ENCODE assay signal across 12 mouse cellular contexts in the genomic region with DNA sequence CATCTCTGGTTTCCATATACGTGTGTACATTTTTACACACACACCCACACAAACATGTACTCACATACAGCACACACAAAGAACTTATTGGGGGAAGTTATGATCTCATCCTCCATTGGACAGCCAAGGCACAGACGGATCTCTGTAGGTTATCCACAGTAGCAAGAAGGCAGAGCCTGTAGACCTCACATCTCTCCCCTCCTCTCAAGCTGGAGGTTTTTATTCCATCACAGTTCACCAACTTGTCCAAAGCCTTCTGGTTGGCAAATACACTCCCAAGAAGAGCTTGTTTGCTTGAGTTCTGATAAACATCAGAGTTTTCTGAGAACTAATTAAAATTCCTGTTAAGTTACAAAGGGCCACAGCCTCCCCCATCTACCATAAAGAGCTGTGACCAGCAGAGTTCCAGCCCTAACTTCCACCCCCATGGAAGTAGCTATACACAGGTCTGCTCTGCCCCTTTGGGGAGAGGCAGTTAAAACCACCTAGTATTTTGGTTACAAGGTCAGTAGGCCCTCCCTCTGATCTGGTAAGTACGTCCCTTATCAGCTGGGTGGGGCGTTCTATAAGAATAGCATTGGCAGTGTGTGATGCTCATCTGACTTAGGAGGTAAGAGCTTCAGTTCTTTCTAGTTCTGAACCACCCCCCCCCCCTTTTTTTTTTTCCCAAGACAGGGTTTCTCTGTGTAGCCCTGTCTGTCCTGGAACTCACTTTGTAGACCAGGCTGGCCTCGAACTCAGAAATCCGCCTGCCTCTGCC. TPM values are rescaled to one million over a fixed set of nuclear protein-coding genes. Genes with fewer than 3 reads are reported as not detected.
A peak's percentile ranks its signal among the peaks of the same experiment; 100 is the strongest.
DNase-seq lines count a peak whose midpoint lies in the region; ATAC-seq and TF ChIP-seq lines count a peak whose summit lies in the region.
"Had no signal": no experiment of that assay in that cellular context is flagged by ENCODE, and none has a peak within 500 bp of the region (broad histone marks: within the 10 kb centered on the region; RNA-seq: fewer than 3 reads in every experiment).

No protein-coding gene starts in this region.

- H3K36me3 ChIP-seq in heart, adult 2 months (ENCODE audit: control insufficient read depth, insufficient read depth, low read length), result peaks cover 20% of the 10 kb centered on the region
- H3K36me3 ChIP-seq in kidney, embryonic 14.5 days (ENCODE audit: control insufficient read depth, insufficient read depth, low read length), result no peaks in the 10 kb centered on the region
- 0 out of 2 replicates have a peak, but pooled peaks cover 4% of the 10 kb centered on the region for H3K36me3 ChIP-seq in liver, postnatal 0 days (replicated peaks; ENCODE audit: insufficient read depth, low read length)

- H3K4me3 ChIP-seq in heart, adult 2 months, result no peak overlapping the region
- no peak overlapping the region for H3K4me3 ChIP-seq in kidney, embryonic 14.5 days (ENCODE audit: low read length)
- no peak overlapping the region for H3K4me3 ChIP-seq in liver, postnatal 0 days (ENCODE audit: low read depth, low read length)

- WGBS in heart, adult 2 months, result 70% methylated on average over 6 of the region's 6 CpGs
- WGBS in kidney, embryonic 14.5 days, result 80% methylated on average over 6 of the region's 6 CpGs
- 68% methylated on average over 6 of the region's 6 CpGs for WGBS in liver, postnatal 0 days (ENCODE audit: insufficient replicate concordance)

- no peak for TF ChIP-seq EP300 in heart, adult 2 months (IDR thresholded peaks at IDR 0.05; ENCODE audit: insufficient read depth, low read depth, low read length)
- no peak for TF ChIP-seq EP300 in liver, postnatal 0 days (IDR thresholded peaks at IDR 0.05; ENCODE audit: low read depth)

- peaks cover 34% of the 10 kb centered on the region for H3K4me1 ChIP-seq in heart, adult 2 months (ENCODE audit: control insufficient read depth, insufficient read depth, low read length)
- peaks cover 30% of the 10 kb centered on the region for H3K4me1 ChIP-seq in kidney, embryonic 14.5 days (ENCODE audit: control insufficient read depth, insufficient read depth, low read length)
- peaks cover 48% of the 10 kb centered on the region for H3K4me1 ChIP-seq in liver, postnatal 0 days (ENCODE audit: insufficient read depth)

- H3K79me2 ChIP-seq in heart, adult 2 months (replicated peaks; ENCODE audit: control insufficient read depth, insufficient read depth, low read length), result 0 out of 2 replicates have a peak, but pooled peaks cover 2% of the 10 kb centered on the region

- no peaks in the 10 kb centered on the region for H3K27me3 ChIP-seq in heart, adult 2 months (ENCODE audit: control insufficient read depth, insufficient read depth, low read length)
- H3K27me3 ChIP-seq in kidney, embryonic 14.5 days (ENCODE audit: control insufficient read depth, insufficient read depth, low read length), result no peaks in the 10 kb centered on the region
- H3K27me3 ChIP-seq in liver, postnatal 0 days (ENCODE audit: insufficient read depth, low read length), result no peaks in the 10 kb centered on the region

- no peak overlapping the region for H3K4me2 ChIP-seq in kidney, embryonic 14.5 days (replicated peaks; ENCODE audit: low read depth, low read length)
- no peak overlapping the region for H3K4me2 ChIP-seq in liver, postnatal 0 days (ENCODE audit: low read depth, low read length)

- no peak for DNase-seq in heart, adult 2 months
- DNase-seq in heart, postnatal 36 days, result no peak
- no peak for DNase-seq in kidney, adult 9 months
- no peak for DNase-seq in liver, postnatal 0 days
- DNase-seq in gastrocnemius, adult 8-10 months (ENCODE audit: low spot score in 2 of 2), result no peak
- DNase-seq in left cerebral cortex, postnatal 36 days (ENCODE audit: low spot score in 2 of 2), result no peak
- DNase-seq: adrenal gland, adult 2 months; cerebellum, adult 9-11 months; thymus, postnatal 4 days had no signal

- ATAC-seq in kidney, embryonic 14.5 days (ENCODE audit: low FRiP score, low TSS enrichment), result no peak
- peak; percentile 45; the same call in 1 of the 2 replicates for ATAC-seq in common myeloid progenitor, adult 5-6 weeks (replicated peaks; ENCODE audit: low read depth, poor library complexity, severe bottlenecking)
- peak; percentile 47 for ATAC-seq in liver, postnatal 0 days

- no peaks in the 10 kb centered on the region for H3K9me3 ChIP-seq in kidney, embryonic 14.5 days (ENCODE audit: control insufficient read depth, low read length)
- no peaks in the 10 kb centered on the region for H3K9me3 ChIP-seq in liver, postnatal 0 days (ENCODE audit: low read length)

- TF ChIP-seq CTCF in heart, adult 2 months (IDR thresholded peaks at IDR 0.05), result no peak
- TF ChIP-seq CTCF in liver, postnatal 0 days (IDR thresholded peaks at IDR 0.05; ENCODE audit: low read depth), result no peak

- H3K27ac ChIP-seq in heart, adult 2 months, result peak overlapping the region; percentile 93
- H3K27ac ChIP-seq in kidney, embryonic 14.5 days (ENCODE audit: low read depth, low read length), result 0 out of 2 replicates have a peak overlapping the region, but pooled peaks have one; percentile 80
- H3K27ac ChIP-seq in liver, postnatal 0 days (ENCODE audit: low read depth), result 0 out of 2 replicates have a peak overlapping the region, but pooled peaks have one; percentile 36
- H3K27ac ChIP-seq: macrophage had no signal

- intact Hi-C loops in heart, adult 2 months (cut with DNase I), result loop anchor here (2.0 kb wide), 3 partner anchors 17 to 33 kb away; partner anchors contain the start of gene Pkig
- intact Hi-C loops in heart, postnatal 36 days (cut with DNase I), result no loop called here
- intact Hi-C loops in left cerebral cortex, postnatal 36 days (cut with DNase I), result no loop called here

- H3K9ac ChIP-seq in heart, adult 2 months (ENCODE audit: low read depth, low read length), result no peak overlapping the region
- H3K9ac ChIP-seq in kidney, embryonic 14.5 days (ENCODE audit: low read depth, low read length), result no peak overlapping the region
- H3K9ac ChIP-seq in liver, postnatal 0 days (replicated peaks), result no peak overlapping the region

- no peak for TF ChIP-seq POLR2A in heart, adult 2 months (IDR thresholded peaks at IDR 0.05; ENCODE audit: insufficient read depth, low read depth, low read length)

RNA-seq across cellular contexts. Expression of gene Pkig, which starts 33.8 kb away (rescaled TPM):
- 100 to 1,000 TPM; 214 to 237 TPM for total RNA-seq in heart, adult 2 months (2021)
- polyA plus RNA-seq in heart, adult 2 months (2012; rRNA removed), result 344 and 361 TPM in 2 replicates
- 100 to 1,000 TPM; 221 to 229 TPM for total RNA-seq in heart, postnatal 36 days (2021)
- 187 and 203 TPM in 2 replicates for polyA plus RNA-seq in kidney, embryonic 14.5 days (2014; fragmentation: Nextera tagmentation; extraction: Ambion mirVana)
- 44.8 and 45.5 TPM in 2 replicates for total RNA-seq in common myeloid progenitor, adult 5-6 weeks (2017)
- 84.9 and 85.0 TPM in 2 replicates for polyA plus RNA-seq in liver, postnatal 0 days (2015; fragmentation: Nextera tagmentation; extraction: Ambion mirVana)
- 100 to 1,000 TPM; 102 to 111 (median 107) TPM for total RNA-seq in gastrocnemius, adult 8-10 months (2022)
- total RNA-seq in left cerebral cortex, postnatal 36 days (2021), result 100 to 1,000 TPM; 135 to 144 TPM

RNA-seq across cellular contexts. Expression of gene Serinc3, which starts 47.1 kb away (rescaled TPM):
- 100 to 1,000 TPM; 294 to 351 TPM for total RNA-seq in heart, adult 2 months (2021)
- polyA plus RNA-seq in heart, adult 2 months (2012; rRNA removed), result 264 and 414 TPM in 2 replicates
- total RNA-seq in heart, postnatal 36 days (2021), result 100 to 1,000 TPM; 316 to 421 TPM
- 35.4 and 43.0 TPM in 2 replicates for polyA plus RNA-seq in kidney, embryonic 14.5 days (2014; fragmentation: Nextera tagmentation; extraction: Ambion mirVana)
- total RNA-seq in common myeloid progenitor, adult 5-6 weeks (2017), result 646 and 682 TPM in 2 replicates
- 79.9 and 92.7 TPM in 2 replicates for polyA plus RNA-seq in liver, postnatal 0 days (2015; fragmentation: Nextera tagmentation; extraction: Ambion mirVana)
- total RNA-seq in gastrocnemius, adult 8-10 months (2022), result 100 to 1,000 TPM in 3 of 4 experiments, 10 to 100 TPM in 1; 88.8 to 135 (median 117) TPM
- total RNA-seq in left cerebral cortex, postnatal 36 days (2021), result 100 to 1,000 TPM; 224 to 251 TPM

RNA-seq across cellular contexts. Expression of gene Ada, which starts 58.0 kb away (rescaled TPM):
- 1 to 10 TPM in 1 of 2 experiments, under 1 TPM in 1; 0.65 to 1.0 TPM for total RNA-seq in heart, adult 2 months (2021)
- polyA plus RNA-seq in heart, adult 2 months (2012; rRNA removed), result 0.61 and 1.2 TPM in 2 replicates
- total RNA-seq in heart, postnatal 36 days (2021), result under 1 TPM; 0.60 to 0.64 TPM
- 9.7 and 10.1 TPM in 2 replicates for polyA plus RNA-seq in kidney, embryonic 14.5 days (2014; fragmentation: Nextera tagmentation; extraction: Ambion mirVana)
- 16.9 and 17.6 TPM in 2 replicates for total RNA-seq in common myeloid progenitor, adult 5-6 weeks (2017)
- 2.7 TPM in 2 replicates for polyA plus RNA-seq in liver, postnatal 0 days (2015; fragmentation: Nextera tagmentation; extraction: Ambion mirVana)
- 1 to 10 TPM in 1 of 4 experiments, under 1 TPM in 2, not detected in 1; 0.34 to 1.2 (median 0.62) TPM for total RNA-seq in gastrocnemius, adult 8-10 months (2022)
- total RNA-seq in left cerebral cortex, postnatal 36 days (2021), result 1 to 10 TPM; 1.5 to 1.6 TPM

Comparison
In these comparisons a context has a peak if more than half of its experiments do, and no peak if none do; other contexts are left out.
1. H3K27ac ChIP-seq: peak in every context shown above with its lines; median percentile 93 in heart, adult 2 months; 80 in kidney, embryonic 14.5 days; 36 in liver, postnatal 0 days.